Mouse (Mus musculus) ES-Bruce4 (cell line): ENCODE measurements at regions not wholly inside any gene's neighbourhood (a gene's known extent, or its start where the extent isn't known, plus 50 kb on each side); places are given as distances from the start of the nearest gene placed in this dataset.

Experiments used
- H3K27ac ChIP-seq: 2 replicates; pipeline ENCODE4 v1.5.1; 2012; ENCODE audit warnings: low read length, inconsistent platforms; ENCODE audit not compliant: insufficient read depth
- H3K27me3 ChIP-seq: 2 replicates; pipeline ENCODE4 v1.6.1; 2012; ENCODE audit warnings: mild to moderate bottlenecking, low read length, inconsistent platforms; ENCODE audit not compliant: control insufficient read depth, poor library complexity, insufficient read depth, severe bottlenecking
- H3K36me3 ChIP-seq: 2 replicates; pipeline ENCODE4 v1.6.1; 2012; ENCODE audit warnings: inconsistent platforms, mild to moderate bottlenecking, low read length, moderate library complexity; ENCODE audit not compliant: control insufficient read depth, poor library complexity, insufficient read depth, severe bottlenecking
- H3K4me1 ChIP-seq: one replicate; pipeline ENCODE4 v1.8.1; 2011; ENCODE audit warnings: low read length; ENCODE audit not compliant: control insufficient read depth, insufficient read depth
- H3K4me3 ChIP-seq: 2 replicates; pipeline ENCODE4 v1.5.1; 2011; ENCODE audit warnings: low read depth, mild to moderate bottlenecking, low read length
- H3K9ac ChIP-seq: 2 replicates; pipeline ENCODE4 v1.6.1; 2012; ENCODE audit warnings: low read depth, mild to moderate bottlenecking, inconsistent platforms; ENCODE audit not compliant: poor library complexity, severe bottlenecking
- H3K9me3 ChIP-seq: replicated peaks from 2 replicates; pipeline ENCODE4 v1.6.1; 2012; ENCODE audit warnings: mild to moderate bottlenecking, low read length, inconsistent platforms; ENCODE audit not compliant: control insufficient read depth, poor library complexity, insufficient read depth, severe bottlenecking
- CTCF ChIP-seq: IDR thresholded peaks from one replicate; pipeline ENCODE4 v1.8.1; 2011; ENCODE audit warnings: low read depth, low read length
- EP300 ChIP-seq: IDR thresholded peaks from 2 replicates; pipeline ENCODE4 v1.6.1; 2011; ENCODE audit warnings: low read depth, low read length; ENCODE audit not compliant: insufficient read depth
- POLR2A ChIP-seq: IDR thresholded peaks from one replicate; pipeline ENCODE4 v1.8.1; 2011; ENCODE audit warnings: low read length; ENCODE audit not compliant: insufficient read depth

DNA sequence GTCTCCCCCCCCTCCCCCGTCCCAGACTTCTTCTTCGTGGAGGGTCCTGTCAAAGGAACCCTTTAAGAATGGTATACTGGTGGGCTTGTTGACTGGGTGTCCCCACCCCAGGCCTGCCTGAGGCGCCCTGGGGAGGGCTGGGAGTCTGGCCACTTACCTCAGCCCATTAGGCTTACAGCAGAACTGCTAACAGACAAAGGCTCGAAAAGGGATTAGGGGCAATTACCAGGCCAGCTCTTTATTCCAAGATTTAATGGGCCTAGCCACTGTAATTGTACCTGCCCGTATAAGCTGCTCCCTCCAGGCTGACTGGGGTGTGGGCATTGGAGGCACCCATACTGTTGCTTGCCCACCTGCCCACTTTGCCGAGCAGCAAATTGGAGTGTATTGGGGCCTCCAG is 93.8 kb upstream of the Pitx1 start:
- Histone ChIP-seq H3K9ac (no peak overlapping the region), H3K9me3 (no peaks in the 10 kb centered on the region), H3K4me1 (no peaks in the 10 kb centered on the region), H3K36me3 (no peaks in the 10 kb centered on the region), H3K27me3 (no peaks in the 10 kb centered on the region), H3K4me3 (no peak overlapping the region), H3K27ac (no peak overlapping the region)
- TF ChIP-seq EP300 (no peak), POLR2A (no peak), CTCF (no peak)

DNA sequence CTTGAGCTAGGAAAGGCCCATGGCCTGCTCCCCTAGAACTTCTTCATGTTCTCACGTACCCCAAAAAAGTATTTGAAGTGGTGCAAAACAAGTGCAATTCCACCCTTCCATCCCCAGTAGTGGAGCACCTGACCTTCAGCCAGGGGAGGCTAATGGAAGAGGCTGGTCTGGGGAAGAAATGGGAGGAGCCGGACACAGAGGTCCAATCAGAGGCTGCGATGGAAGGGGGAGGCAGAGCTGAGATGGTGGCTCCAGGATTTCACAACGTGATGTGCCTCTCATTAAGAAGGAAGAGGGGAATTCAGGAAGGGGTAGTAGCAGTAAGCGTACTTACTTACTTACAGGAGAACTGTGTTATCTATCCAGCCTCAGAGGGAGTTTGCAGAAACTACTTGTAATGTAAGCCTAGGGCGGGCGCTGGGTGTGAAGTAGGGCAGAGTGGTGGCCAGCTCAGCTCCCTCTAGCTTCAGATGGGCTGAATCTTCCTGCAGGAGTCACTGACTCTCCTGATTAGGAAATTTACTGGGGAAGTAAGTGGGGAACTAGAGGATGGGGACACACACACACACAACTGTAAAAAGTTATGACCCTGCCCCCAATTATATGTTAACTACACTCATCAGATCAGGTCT is 87.6 kb upstream of the Pitx1 start:
- no peaks in the 10 kb centered on the region for H3K4me1 ChIP-seq
- H3K27ac ChIP-seq: no peak overlapping the region
- no peak overlapping the region for H3K9ac ChIP-seq
- no peaks in the 10 kb centered on the region for H3K9me3 ChIP-seq
- no peak overlapping the region for H3K4me3 ChIP-seq
- TF ChIP-seq EP300 (no peak), POLR2A (no peak), CTCF (no peak)
- H3K27me3 ChIP-seq: no peaks in the 10 kb centered on the region
- no peaks in the 10 kb centered on the region for H3K36me3 ChIP-seq

DNA sequence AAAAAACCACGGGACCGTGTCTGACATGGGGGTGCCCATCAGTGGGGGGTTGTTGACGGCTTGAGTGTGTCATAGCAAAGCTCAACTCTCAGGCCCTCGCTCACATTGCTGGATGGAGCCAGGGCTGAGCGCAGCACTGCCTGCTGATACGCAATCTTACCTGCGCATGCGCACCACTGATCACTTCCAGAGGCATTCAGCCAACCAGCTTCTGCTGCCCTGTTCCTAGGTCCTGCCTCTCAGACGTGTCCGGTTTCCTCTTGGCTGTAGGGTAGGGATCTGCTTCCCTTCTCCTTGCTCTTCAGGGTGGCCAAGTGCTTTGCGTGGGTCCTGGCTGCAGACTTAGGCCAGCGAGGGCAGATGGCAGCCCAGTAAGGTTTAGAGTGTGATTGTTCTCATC is 81.3 kb upstream of the Pitx1 start:
- Histone ChIP-seq H3K36me3 (no peaks in the 10 kb centered on the region), H3K4me3 (no peak overlapping the region), H3K27ac (no peak overlapping the region), H3K4me1 (no peaks in the 10 kb centered on the region), H3K9me3 (no peaks in the 10 kb centered on the region), H3K9ac (no peak overlapping the region), H3K27me3 (no peaks in the 10 kb centered on the region)
- TF ChIP-seq CTCF: no peak
- no peak for TF ChIP-seq POLR2A
- no peak for TF ChIP-seq EP300

DNA sequence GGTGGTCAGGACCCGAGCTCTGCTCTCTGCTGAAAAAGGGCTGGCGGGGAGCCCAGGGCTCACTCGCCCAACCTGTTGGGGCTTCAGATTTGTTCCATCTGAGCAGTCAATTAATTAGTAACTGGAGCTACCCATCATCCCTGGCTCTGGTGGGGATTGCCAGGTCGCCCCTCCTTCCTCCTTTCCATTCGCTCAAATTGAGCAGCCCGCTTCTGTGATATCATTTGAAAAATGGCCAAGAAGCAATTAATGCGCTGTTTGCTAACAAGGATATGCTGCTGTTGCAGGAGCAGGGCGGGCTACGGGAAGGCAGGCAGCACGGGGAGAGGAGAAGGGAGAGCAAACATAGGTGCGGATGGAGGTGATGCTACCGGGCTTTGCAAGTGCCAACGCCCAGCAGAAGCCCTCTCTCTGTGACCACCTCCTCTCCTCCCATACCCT is 76.3 kb upstream of the Pitx1 start:
- Histone ChIP-seq H3K27me3 (no peaks in the 10 kb centered on the region), H3K4me3 (no peak overlapping the region), H3K9ac (no peak overlapping the region), H3K9me3 (no peaks in the 10 kb centered on the region), H3K36me3 (no peaks in the 10 kb centered on the region), H3K4me1 (no peaks in the 10 kb centered on the region), H3K27ac (no peak overlapping the region)
- no peak for TF ChIP-seq CTCF
- TF ChIP-seq POLR2A: no peak
- TF ChIP-seq EP300: no peak

DNA sequence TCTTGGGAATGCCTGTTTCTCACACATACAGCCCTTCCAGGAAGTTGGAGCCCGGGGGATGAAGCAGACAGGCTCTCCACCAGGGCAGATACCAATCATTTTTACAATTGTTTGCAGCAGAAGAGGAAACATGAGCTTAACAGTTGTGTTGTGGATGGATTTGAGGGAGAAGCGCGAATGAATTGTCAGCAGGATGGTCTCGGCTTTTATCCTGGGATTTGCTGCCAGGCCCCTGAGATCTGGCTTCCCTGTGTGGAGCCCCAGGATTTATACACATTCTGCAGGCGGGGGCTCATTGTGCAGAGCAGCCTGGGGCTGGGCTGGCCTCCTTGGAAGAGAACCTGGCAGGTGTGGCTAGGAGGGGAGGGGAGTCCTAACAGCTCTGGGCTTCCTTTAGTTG is 73.9 kb upstream of the Pitx1 start:
- TF ChIP-seq POLR2A (no peak), CTCF (no peak), EP300 (no peak)

DNA sequence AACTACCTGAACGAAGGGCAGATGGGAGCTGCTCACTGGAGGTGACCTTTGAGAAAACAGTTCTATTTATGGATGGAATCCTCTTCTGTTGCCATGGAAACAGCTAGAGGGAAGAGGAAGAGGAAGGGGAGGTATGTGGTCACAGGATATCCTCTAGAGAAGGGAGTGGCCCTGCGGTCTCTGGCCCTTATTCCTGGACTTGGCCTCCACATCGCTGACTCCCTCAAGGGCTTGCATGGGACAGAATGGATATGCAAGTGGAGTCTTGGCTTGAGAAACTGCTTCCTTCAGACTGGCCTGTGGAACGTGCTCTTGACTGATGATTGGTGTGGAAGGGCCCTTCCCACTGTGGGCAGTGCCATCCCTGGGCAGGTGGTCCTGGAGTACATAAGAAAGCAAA is 68.9 kb upstream of the Pitx1 start:
- Histone ChIP-seq H3K4me3 (no peak overlapping the region), H3K36me3 (no peaks in the 10 kb centered on the region), H3K9ac (no peak overlapping the region), H3K27me3 (no peaks in the 10 kb centered on the region), H3K4me1 (no peaks in the 10 kb centered on the region), H3K9me3 (no peaks in the 10 kb centered on the region), H3K27ac (no peak overlapping the region)
- TF ChIP-seq EP300: no peak
- no peak for TF ChIP-seq CTCF
- no peak for TF ChIP-seq POLR2A

More for the DNA sequence above, 73.9 kb upstream of the Pitx1 start:
- Histone ChIP-seq H3K27me3 (no peaks in the 10 kb centered on the region), H3K36me3 (no peaks in the 10 kb centered on the region), H3K9me3 (no peaks in the 10 kb centered on the region), H3K4me3 (no peak overlapping the region), H3K4me1 (no peaks in the 10 kb centered on the region), H3K27ac (no peak overlapping the region), H3K9ac (no peak overlapping the region)
